17 mouse cellular contexts compared by ENCODE assay signal in the genomic region with DNA sequence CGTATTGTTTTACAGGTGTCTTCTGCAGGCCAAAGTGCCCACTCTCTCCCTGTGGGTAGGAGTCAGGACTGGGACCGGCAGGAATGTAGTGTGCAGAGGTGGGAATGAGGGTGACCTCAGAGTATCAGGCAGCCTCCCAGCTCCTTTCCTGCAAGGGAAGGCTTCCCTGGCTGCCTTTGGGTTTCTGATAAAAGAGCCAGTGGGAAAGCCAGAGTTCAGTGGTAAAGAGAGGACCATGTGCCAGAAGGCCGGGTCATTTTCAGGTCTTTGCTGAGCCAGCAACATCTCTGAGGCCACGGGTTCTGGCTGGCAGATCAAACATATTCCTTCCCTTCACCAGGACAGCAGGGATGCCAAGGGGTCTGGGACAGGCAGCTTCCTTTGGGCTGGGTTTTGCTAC. TPM values are rescaled to one million over a fixed set of nuclear protein-coding genes. Genes with fewer than 3 reads are reported as not detected.
DNase-seq lines count a peak whose midpoint lies in the region; ATAC-seq and TF ChIP-seq lines count a peak whose summit lies in the region.
"Had no signal": no experiment of that assay in that cellular context is flagged by ENCODE, and none has a peak within 500 bp of the region (broad histone marks: within the 10 kb centered on the region; RNA-seq: fewer than 3 reads in every experiment).

No protein-coding gene starts in this region.

- peaks cover 88% of the 10 kb centered on the region for H3K79me2 ChIP-seq in myocyte (ENCODE audit: control insufficient read depth, insufficient read depth)

- intact Hi-C loops in heart, postnatal 36 days (cut with DNase I), result no loop called here

- peak overlapping the region; percentile 13; the same call in 1 of the 2 replicates for H3K9ac ChIP-seq in lung, embryonic 14.5 days
- no peak overlapping the region for H3K9ac ChIP-seq in heart, embryonic 15.5 days
- H3K9ac ChIP-seq: neural tube, embryonic 15.5 days had no signal

- TF ChIP-seq CTCF in lung, embryonic 14.5 days (IDR thresholded peaks at IDR 0.05; ENCODE audit: low read depth), result no peak

- WGBS in lung, embryonic 14.5 days, result 60% methylated on average over 4 of the region's 4 CpGs
- 20% methylated on average over 4 of the region's 4 CpGs for WGBS in heart, embryonic 15.5 days

- H3ac ChIP-seq in myocyte (ENCODE audit: control insufficient read depth, insufficient read length), result no peak overlapping the region

- H3K4me3 ChIP-seq in lung, embryonic 14.5 days (ENCODE audit: low read depth, low read length), result no peak overlapping the region
- no peak overlapping the region for H3K4me3 ChIP-seq in heart, embryonic 15.5 days
- peak overlapping the region; percentile 90 for H3K4me3 ChIP-seq in myocyte
- H3K4me3 ChIP-seq: embryonic facial prominence, embryonic 10.5 days; forebrain, embryonic 10.5 days; hindbrain, embryonic 10.5 days; limb, embryonic 10.5 days; neural tube, embryonic 15.5 days had no signal

- H3K4me1 ChIP-seq in lung, embryonic 14.5 days (ENCODE audit: insufficient read depth), result peaks cover 23% of the 10 kb centered on the region
- H3K4me1 ChIP-seq in heart, embryonic 15.5 days (replicated peaks), result peaks cover 86% of the 10 kb centered on the region

- no peak for ATAC-seq in lung, embryonic 14.5 days (ENCODE audit: insufficient read depth)
- no peak for ATAC-seq in heart, embryonic 15.5 days (replicated peaks; ENCODE audit: insufficient number of reproducible peaks, insufficient read depth, low FRiP score, low read depth)
- no peak for ATAC-seq in frontal cortex, adult (ENCODE audit: low TSS enrichment)
- ATAC-seq: intestine, postnatal 0 days; midbrain, embryonic 16.5 days had no signal

- H3K36me3 ChIP-seq in lung, embryonic 14.5 days (ENCODE audit: insufficient read depth), result peaks cover 9% of the 10 kb centered on the region
- H3K36me3 ChIP-seq in heart, embryonic 15.5 days, result no peaks in the 10 kb centered on the region
- H3K36me3 ChIP-seq in myocyte (ENCODE audit: control insufficient read depth, insufficient read depth), result peaks cover 52% of the 10 kb centered on the region
- H3K36me3 ChIP-seq: embryonic facial prominence, embryonic 10.5 days; forebrain, embryonic 10.5 days; hindbrain, embryonic 10.5 days; limb, embryonic 10.5 days; neural tube, embryonic 15.5 days had no signal

- no peak overlapping the region for H3K4me2 ChIP-seq in lung, embryonic 14.5 days
- peak overlapping the region; percentile 17; the same call in 1 of the 2 replicates for H3K4me2 ChIP-seq in heart, embryonic 15.5 days
- H3K4me2 ChIP-seq in myocyte (ENCODE audit: low read depth), result peak overlapping the region; percentile 99
- H3K4me2 ChIP-seq: neural tube, embryonic 15.5 days had no signal

- H3K27ac ChIP-seq in lung, embryonic 14.5 days (ENCODE audit: low read depth), result no peak overlapping the region
- H3K27ac ChIP-seq in heart, embryonic 15.5 days, result peak overlapping the region; percentile 66
- H3K27ac ChIP-seq: embryonic facial prominence, embryonic 10.5 days; forebrain, embryonic 10.5 days; hindbrain, embryonic 10.5 days; limb, embryonic 10.5 days; neural tube, embryonic 15.5 days had no signal

- peak; percentile 37 to 58 for DNase-seq in heart, adult 18-20 months
- DNase-seq in heart, postnatal 36 days, result no peak
- DNase-seq in lung, embryonic 14.5 days, result no peak
- no peak for DNase-seq in lung, postnatal 14 days
- DNase-seq in adrenal gland, postnatal 10 days, result no peak
- DNase-seq: cerebellum, adult 8-10 months; layer of hippocampus, postnatal 36 days had no signal

- no peaks in the 10 kb centered on the region for H3K27me3 ChIP-seq in lung, embryonic 14.5 days (ENCODE audit: insufficient read depth, low read length)
- no peaks in the 10 kb centered on the region for H3K27me3 ChIP-seq in heart, embryonic 15.5 days
- H3K27me3 ChIP-seq in myocyte (ENCODE audit: control insufficient read depth, insufficient read depth, insufficient read length), result no peaks in the 10 kb centered on the region
- H3K27me3 ChIP-seq: neural tube, embryonic 15.5 days had no signal

- H3K9me3 ChIP-seq in lung, embryonic 14.5 days (ENCODE audit: low read depth, low read length), result no peaks in the 10 kb centered on the region
- H3K9me3 ChIP-seq in heart, embryonic 15.5 days (replicated peaks), result no peaks in the 10 kb centered on the region
- H3K9me3 ChIP-seq: embryonic facial prominence, embryonic 10.5 days; forebrain, embryonic 10.5 days; hindbrain, embryonic 10.5 days; limb, embryonic 10.5 days; neural tube, embryonic 15.5 days had no signal

- no peak for TF ChIP-seq POLR2A in myocyte (IDR thresholded peaks at IDR 0.05; ENCODE audit: insufficient read length, low read depth)

TF ChIP-seq in myocyte, 11 proteins besides CTCF, POLR2A, EP300 and RAD21:
- peak; percentile 56 for TF ChIP-seq POLR2AphosphoS2 (IDR thresholded peaks at IDR 0.05; ENCODE audit: insufficient read length, low read depth)
- no peak for TF ChIP-seq MYOD1 (IDR thresholded peaks at IDR 0.05; ENCODE audit: control insufficient read depth in 1 of 3, insufficient read length in 2 of 3, low read depth in 2 of 3)
- no peak for TF ChIP-seq REST (IDR thresholded peaks at IDR 0.05; ENCODE audit: insufficient read depth, insufficient read length)
- TF ChIP-seq E2F4 (IDR thresholded peaks at IDR 0.05; ENCODE audit: insufficient read depth), result no peak
- no peak for TF ChIP-seq TCF12 (IDR thresholded peaks at IDR 0.05; ENCODE audit: insufficient read depth, poor library complexity, severe bottlenecking)
- no peak for TF ChIP-seq USF1 (IDR thresholded peaks at IDR 0.05; ENCODE audit: low read depth)

RNA-seq across cellular contexts. Expression of a gene that starts 5.0 kb away (rescaled TPM):
- 10 to 100 TPM; 31.8 to 34.9 TPM for total RNA-seq in heart, adult 18-20 months (2021)
- total RNA-seq in heart, postnatal 36 days (2021), result 10 to 100 TPM; 37.8 to 39.8 TPM
- polyA plus RNA-seq in lung, embryonic 14.5 days (2014; fragmentation: Nextera tagmentation; extraction: Ambion mirVana), result 31.1 and 38.8 TPM in 2 replicates
- 39.4 and 43.9 TPM in 2 replicates for polyA plus RNA-seq in heart, embryonic 15.5 days (2015; fragmentation: Nextera tagmentation; extraction: Ambion mirVana)
- polyA plus RNA-seq in myocyte (2012; fragmentation: generic; extraction: Trizol), result 557 TPM
- total RNA-seq in adrenal gland, postnatal 10 days (2021), result 10 to 100 TPM; 11.1 to 14.7 TPM

RNA-seq across cellular contexts. Expression of a gene that starts 44.9 kb away (rescaled TPM):
- 1 to 10 TPM; 6.6 to 6.8 TPM for total RNA-seq in heart, adult 18-20 months (2021)
- total RNA-seq in heart, postnatal 36 days (2021), result 1 to 10 TPM; 7.9 to 8.7 TPM
- polyA plus RNA-seq in lung, embryonic 14.5 days (2014; fragmentation: Nextera tagmentation; extraction: Ambion mirVana), result 30.9 and 34.0 TPM in 2 replicates
- polyA plus RNA-seq in heart, embryonic 15.5 days (2015; fragmentation: Nextera tagmentation; extraction: Ambion mirVana), result 21.8 and 30.0 TPM in 2 replicates
- polyA plus RNA-seq in myocyte (2012; fragmentation: generic; extraction: Trizol), result 15.2 TPM
- 10 to 100 TPM in 1 of 2 experiments, 1 to 10 TPM in 1; 10.0 to 15.0 TPM for total RNA-seq in adrenal gland, postnatal 10 days (2021)

RNA-seq across cellular contexts. Expression of a gene that starts 44.9 kb away (rescaled TPM):
- under 1 TPM; 0.12 to 0.13 TPM for total RNA-seq in heart, adult 18-20 months (2021)
- under 1 TPM; 0.11 to 0.14 TPM for total RNA-seq in heart, postnatal 36 days (2021)
- 1.0 and 1.4 TPM in 2 replicates for polyA plus RNA-seq in lung, embryonic 14.5 days (2014; fragmentation: Nextera tagmentation; extraction: Ambion mirVana)
- 0.19 and 0.25 TPM in 2 replicates for polyA plus RNA-seq in heart, embryonic 15.5 days (2015; fragmentation: Nextera tagmentation; extraction: Ambion mirVana)
- polyA plus RNA-seq in myocyte (2012; fragmentation: generic; extraction: Trizol), result 6.6 TPM
- total RNA-seq in adrenal gland, postnatal 10 days (2021), result under 1 TPM; 0.39 to 0.45 TPM

RNA-seq across cellular contexts. Expression of a gene that starts 55.2 kb away (rescaled TPM):
- total RNA-seq in heart, adult 18-20 months (2021), result 1 to 10 TPM; 5.2 to 5.5 TPM
- 1 to 10 TPM; 4.8 to 6.8 TPM for total RNA-seq in heart, postnatal 36 days (2021)
- 38.3 and 40.5 TPM in 2 replicates for polyA plus RNA-seq in lung, embryonic 14.5 days (2014; fragmentation: Nextera tagmentation; extraction: Ambion mirVana)
- 29.3 and 48.4 TPM in 2 replicates for polyA plus RNA-seq in heart, embryonic 15.5 days (2015; fragmentation: Nextera tagmentation; extraction: Ambion mirVana)
- 157 TPM for polyA plus RNA-seq in myocyte (2012; fragmentation: generic; extraction: Trizol)
- 100 to 1,000 TPM; 344 to 595 TPM for total RNA-seq in adrenal gland, postnatal 10 days (2021)

Comparison
In these comparisons a context has a peak if more than half of its experiments do, and no peak if none do; other contexts are left out.
1. DNase-seq: peak in heart, adult 18-20 months (2 of 2); none in heart, postnatal 36 days (0 of 2), lung, embryonic 14.5 days (single experiment), lung, postnatal 14 days (single experiment) and adrenal gland, postnatal 10 days (single experiment).